Mouse (Mus musculus): ENCODE results near the gene Myg1. TPM values are rescaled to one million over a fixed set of nuclear protein-coding genes. Genes with fewer than 3 reads are reported as not detected.

Myg1 gene
- total RNA-seq, 2 experiments from 2014 or later: 14.8 to 16.3 TPM

GRCm38 (mm10) chr15:102339612-102340011, 8.1 kb downstream of the Myg1 start:
- no peak for DNase-seq
- intact Hi-C loops (cut with DNase I): loop anchor here (5.0 kb wide), 1 partner anchor 38 kb away; no protein-coding TSS in a partner anchor

GRCm38 (mm10) chr15:102341580-102341979, 10.1 kb downstream of the Myg1 start:
- DNase-seq: peak in 1 of 2 experiments; percentile 27
- intact Hi-C loops (cut with DNase I): loop anchor here (5.0 kb wide), 1 partner anchor 36 kb away; no protein-coding TSS in a partner anchor

DNA sequence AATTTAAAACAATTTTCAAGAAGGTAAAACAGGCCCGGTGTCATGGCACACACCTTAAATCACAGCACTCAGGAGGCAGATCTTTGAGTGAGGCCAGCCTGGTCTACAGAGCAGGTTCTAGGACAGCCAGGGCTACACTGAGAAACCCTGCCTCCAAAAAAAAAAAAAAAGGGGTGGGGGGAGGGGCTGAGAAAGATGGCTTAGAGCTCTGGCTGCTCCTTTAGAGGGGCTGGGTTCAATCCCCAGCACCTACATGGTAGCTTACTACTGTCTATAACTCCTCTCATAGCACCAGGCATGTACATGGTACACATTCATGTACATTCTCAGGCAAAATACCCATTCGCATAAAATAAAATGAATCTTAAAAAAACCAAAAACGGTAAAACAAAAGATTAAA, 13.0 kb downstream of the Myg1 start:
- no peak for DNase-seq
- intact Hi-C loops (cut with DNase I): loop anchor here (5.0 kb wide), 1 partner anchor 33 kb away; no protein-coding TSS in a partner anchor

DNA sequence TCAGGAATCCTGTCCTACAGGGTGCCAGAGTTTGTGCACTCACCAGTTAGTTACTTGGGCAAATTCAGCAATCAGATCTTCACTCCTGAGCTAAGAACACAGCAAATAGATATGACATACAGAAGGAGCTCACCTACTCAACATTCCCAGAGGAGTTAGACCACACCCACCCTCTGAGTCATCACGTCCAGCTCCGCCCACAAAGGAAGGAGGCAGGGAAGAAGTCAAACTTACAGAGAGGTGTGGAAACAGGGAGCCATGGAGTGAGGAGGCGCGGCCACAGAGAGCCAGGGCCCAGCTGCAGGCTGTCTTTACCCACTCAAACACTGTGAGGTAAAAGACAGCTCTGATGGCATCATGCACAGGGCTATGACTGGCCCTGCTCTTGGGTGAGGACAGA, 14.9 kb downstream of the Myg1 start:
- intact Hi-C loops (cut with DNase I): no loop called here
- DNase-seq: no peak

DNA sequence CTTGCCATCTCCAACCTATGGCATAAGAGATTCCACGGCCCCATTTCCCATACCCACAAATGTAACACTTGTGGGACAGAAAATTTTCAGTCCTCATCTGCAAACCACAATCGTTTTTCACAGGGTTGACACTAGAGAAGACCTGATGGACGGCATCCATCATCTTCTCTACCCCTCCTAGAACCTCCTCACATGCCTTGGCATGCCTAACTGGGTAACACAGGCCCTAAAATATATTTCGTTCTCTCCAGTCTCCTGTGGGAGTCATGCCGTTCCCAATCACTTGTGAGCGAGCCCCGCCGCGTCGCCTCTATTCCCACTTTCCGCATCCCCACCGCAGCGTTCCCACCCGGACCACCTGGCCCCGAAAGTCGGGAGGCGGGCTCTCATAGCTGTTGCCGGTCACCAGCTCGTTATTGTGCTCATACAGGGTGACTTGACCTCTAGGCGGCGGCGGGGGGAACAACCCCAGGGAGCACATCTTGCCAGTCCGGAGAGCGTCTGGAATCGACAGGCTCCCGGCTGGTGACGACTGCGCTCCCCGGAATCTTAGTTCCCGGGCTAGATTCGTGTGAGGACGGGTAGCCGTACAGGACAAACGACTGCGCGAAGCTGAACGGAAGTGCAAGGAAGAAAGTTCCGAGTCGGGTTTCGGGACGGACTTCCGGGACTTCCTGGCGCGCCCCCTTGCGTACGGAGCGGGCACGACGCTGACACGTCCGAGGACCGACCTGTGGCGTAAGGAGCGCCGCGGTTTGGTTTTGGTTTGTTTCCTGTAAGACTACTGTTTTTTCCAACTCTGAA, 18.8 kb downstream of the Myg1 start, which contains the start of gene Aaas:
TSS of gene Aaas (minus strand) at position 634 of the 804 bp plus-strand sequence.
- peak; percentile 92 to 94 for DNase-seq
- intact Hi-C loops (cut with DNase I): loop anchor here (2.0 kb wide), 1 partner anchor 26 kb away; no protein-coding TSS in a partner anchor

GRCm38 (mm10) chr15:102350942-102351291, 19.4 kb downstream of the Myg1 start:
- DNase-seq: no peak
- intact Hi-C loops (cut with DNase I): loop anchor here (2.0 kb wide), 1 partner anchor 26 kb away; no protein-coding TSS in a partner anchor

DNA sequence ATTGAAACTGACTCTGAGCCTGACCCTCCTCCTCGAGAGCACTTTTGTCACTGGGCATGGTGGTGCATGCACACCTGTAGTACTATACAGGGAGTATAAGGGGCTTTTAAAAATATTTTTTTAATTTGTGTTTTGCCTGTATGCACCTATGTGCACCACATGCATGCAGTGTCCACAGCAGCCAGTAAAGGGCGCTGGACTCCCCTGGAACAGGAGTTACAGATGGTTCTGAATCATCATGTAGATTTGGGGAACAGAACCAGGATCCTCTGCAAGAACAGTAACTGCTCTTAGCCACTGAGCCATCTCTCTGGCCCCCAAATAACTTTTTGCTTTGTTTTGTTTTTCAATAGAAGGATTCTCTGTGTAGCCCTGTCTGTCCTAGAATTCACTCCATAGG, 20.7 kb downstream of the Myg1 start:
- DNase-seq: no peak
- intact Hi-C loops (cut with DNase I): no loop called here

GRCm38 (mm10) chr15:102353986-102354385, 22.5 kb downstream of the Myg1 start:
- DNase-seq: no peak
- intact Hi-C loops (cut with DNase I): no loop called here

- intact Hi-C loops (cut with DNase I): no loop called here
- peak; percentile 27 to 48 for DNase-seq
Measured at GRCm38 (mm10) chr15:102355134-102355870, 23.8 kb downstream of the Myg1 start.

- intact Hi-C loops (cut with DNase I): no loop called here
- no peak for DNase-seq
Measured at GRCm38 (mm10) chr15:102355871-102356441, 24.4 kb downstream of the Myg1 start.

GRCm38 (mm10) chr15:102356501-102357325, 25.2 kb downstream of the Myg1 start:
- intact Hi-C loops (cut with DNase I): no loop called here
- no peak for DNase-seq

DNA sequence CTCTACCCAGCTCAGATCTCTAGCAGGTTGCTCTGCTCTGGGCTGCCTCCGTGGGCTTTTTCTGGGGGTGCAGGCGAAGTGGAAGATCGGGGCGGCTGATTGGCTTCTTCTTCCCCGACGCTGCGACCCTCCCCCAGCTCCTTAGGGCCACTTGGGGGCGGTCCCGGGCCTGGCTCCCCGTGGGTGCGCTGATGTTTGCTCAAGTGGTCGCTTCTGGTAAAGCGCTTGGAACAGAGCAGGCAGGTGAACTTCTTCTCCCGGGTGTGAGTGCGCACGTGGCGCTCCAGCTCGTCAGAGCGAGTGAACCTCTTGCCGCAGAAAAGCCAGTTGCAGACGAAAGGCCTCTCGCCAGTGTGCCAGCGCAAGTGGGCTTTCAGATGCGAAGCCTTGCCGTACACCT, 26.6 kb downstream of the Myg1 start:
- no peak for DNase-seq
- intact Hi-C loops (cut with DNase I): no loop called here

- no peak for DNase-seq
- intact Hi-C loops (cut with DNase I): no loop called here
Measured at GRCm38 (mm10) chr15:102358834-102359233, 27.3 kb downstream of the Myg1 start.

DNA sequence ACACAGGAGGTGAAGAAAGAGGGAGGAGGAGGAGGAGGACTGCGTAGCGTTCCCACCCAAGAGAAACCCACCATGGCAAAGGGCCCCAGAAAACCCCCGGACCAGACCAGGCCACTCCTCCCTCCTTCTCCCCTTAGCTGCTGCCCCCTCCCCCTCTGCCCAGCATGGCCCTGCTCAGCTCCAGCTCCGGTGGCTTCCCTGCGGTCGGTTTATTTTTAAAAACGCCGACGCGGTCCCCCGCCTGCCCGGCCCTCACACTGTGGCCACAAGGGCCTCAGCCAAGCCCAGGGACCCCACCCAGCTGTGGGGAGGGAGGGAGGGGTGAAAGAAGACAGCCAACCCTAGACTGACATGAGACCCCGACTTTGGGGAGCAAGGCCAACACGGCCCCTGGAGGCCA, 31.1 kb downstream of the Myg1 start:
- intact Hi-C loops (cut with DNase I): no loop called here
- DNase-seq: no peak

DNA sequence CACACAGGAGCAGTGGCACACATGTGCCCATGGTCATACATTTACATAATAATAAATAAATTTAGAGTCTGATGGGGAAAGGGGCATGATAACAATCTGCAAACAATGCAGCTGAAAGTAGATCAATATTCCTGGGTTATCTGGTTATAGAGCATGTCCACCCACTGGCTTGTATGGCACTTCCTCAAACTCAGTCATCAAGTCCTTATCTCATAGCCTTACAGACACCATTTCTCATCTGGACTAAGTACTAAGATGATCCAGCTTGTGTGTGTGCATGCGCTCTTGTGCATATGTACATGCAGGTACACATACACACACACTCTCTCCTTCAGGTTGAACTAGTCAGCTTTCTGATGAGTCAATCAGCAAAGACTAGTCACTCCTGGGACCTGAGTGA, 33.2 kb downstream of the Myg1 start:
- intact Hi-C loops (cut with DNase I): no loop called here

GRCm38 (mm10) chr15:102366238-102366637, 34.7 kb downstream of the Myg1 start:
- intact Hi-C loops (cut with DNase I): no loop called here
- no peak for DNase-seq

More for the DNA sequence above, 33.2 kb downstream of the Myg1 start:
- no peak for DNase-seq

- no peak for DNase-seq
- intact Hi-C loops (cut with DNase I): no loop called here
Measured at GRCm38 (mm10) chr15:102366733-102367344, 35.3 kb downstream of the Myg1 start, which contains the start of gene Sp7. Gene Sp7, minus strand, starts transcription at chr15:102367182.

DNA sequence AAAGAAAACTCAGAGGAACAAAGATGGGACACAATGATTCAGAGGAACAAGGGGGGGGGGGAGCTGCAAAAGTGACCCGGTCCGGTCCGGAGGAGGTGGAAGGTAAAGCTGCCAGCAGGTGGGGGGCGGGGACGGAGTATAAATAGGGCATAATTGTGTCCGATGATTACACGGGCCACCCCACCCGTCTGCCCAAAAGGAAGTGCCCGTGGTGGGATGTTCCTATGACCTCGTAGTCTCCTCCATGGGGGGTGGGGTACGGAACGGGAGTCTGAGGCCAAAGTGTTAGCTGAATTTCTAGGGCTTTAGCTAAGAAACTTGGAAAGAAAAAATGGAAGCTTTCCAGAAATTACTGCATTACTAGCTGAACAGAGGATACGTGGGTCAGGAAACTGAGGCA, 38.5 kb downstream of the Myg1 start:
- intact Hi-C loops (cut with DNase I): no loop called here
- no peak for DNase-seq

DNA sequence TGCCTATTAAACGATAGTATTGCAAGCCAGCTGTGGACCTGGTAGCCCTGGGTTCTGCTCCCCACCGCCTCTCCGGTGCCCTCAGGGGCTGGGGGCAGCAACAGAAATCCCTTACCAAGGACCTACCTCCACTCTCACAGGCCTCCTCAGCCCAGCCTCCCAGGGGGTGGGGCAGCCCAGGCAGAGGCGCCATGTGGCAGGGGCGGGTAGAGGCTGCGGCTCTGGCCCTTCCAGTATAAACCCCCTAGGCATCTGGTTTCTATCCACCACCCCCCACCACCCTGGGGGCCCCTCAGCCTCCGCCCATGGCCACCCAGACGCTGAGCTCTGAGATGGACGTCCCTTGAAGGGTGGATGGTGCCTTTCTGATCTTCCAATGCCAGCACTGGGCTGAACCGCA, 39.2 kb downstream of the Myg1 start:
- intact Hi-C loops (cut with DNase I): no loop called here
- DNase-seq: no peak

Measured in gastrocnemius, postnatal 36 days (tissue).